Mouse (Mus musculus) forebrain, postnatal 0 days (tissue): Measurements from ENCODE around the gene Lancl1. TPM values are rescaled to one million over a fixed set of nuclear protein-coding genes. Genes with fewer than 3 reads are reported as not detected.

Source experiments
- ATAC-seq: fragments of 200-750 bp; cut with Nextera tagmentation; 2 replicates; pipeline ENCODE4 v1.8.0; 2017; ENCODE audit warnings: mild to moderate bottlenecking, moderate library complexity
- DNase-seq: peaks from one replicate; pipeline ENCODE4 v3.0.0-alpha.2; 2015
- H3K27ac ChIP-seq: fragments of 300-500 bp; sonication (generic); 2 replicates; pipeline ENCODE4 v1.5.1; 2014; ENCODE audit warnings: low read depth, mild to moderate bottlenecking, antibody characterized with exemption, low read length, moderate library complexity, mixed read lengths
- H3K27me3 ChIP-seq: fragments of 300-500 bp; sonication (generic); 2 replicates; pipeline ENCODE4 v1.6.1; 2014; ENCODE audit warnings: mild to moderate bottlenecking, low read length, mixed read lengths; ENCODE audit not compliant: insufficient read depth
- H3K36me3 ChIP-seq: fragments of 300-500 bp; sonication (generic); 2 replicates; pipeline ENCODE4 v1.6.1; 2014; ENCODE audit warnings: mild to moderate bottlenecking, moderate library complexity; ENCODE audit not compliant: insufficient read depth
- H3K4me1 ChIP-seq: fragments of 300-500 bp; sonication (generic); 2 replicates; pipeline ENCODE4 v1.6.1; 2014; ENCODE audit warnings: antibody characterized with exemption; ENCODE audit not compliant: insufficient read depth
- H3K4me2 ChIP-seq: fragments of 300-500 bp; sonication (generic); 2 replicates; pipeline ENCODE4 v1.6.1; 2014; ENCODE audit warnings: low read depth, mild to moderate bottlenecking, moderate library complexity
- H3K4me3 ChIP-seq: fragments of 300-500 bp; sonication (generic); 2 replicates; pipeline ENCODE4 v1.5.1; 2014; ENCODE audit warnings: low read depth, low read length, mixed read lengths
- H3K9ac ChIP-seq: fragments of 300-500 bp; sonication (generic); 2 replicates; pipeline ENCODE4 v1.6.1; 2014; ENCODE audit warnings: mild to moderate bottlenecking
- H3K9me3 ChIP-seq: fragments of 300-500 bp; sonication (generic); 2 replicates; pipeline ENCODE4 v1.6.1; 2016; ENCODE audit warnings: low read length
- CTCF ChIP-seq: sonication (generic); IDR thresholded peaks from 2 replicates; pipeline ENCODE4 v1.5.1; 2016; ENCODE audit warnings: antibody characterized with exemption, control low read depth, low read depth
- WGBS: fragments of 180-500 bp; shearing (Covaris S2); extraction: QIAGEN DNeasy Blood & Tissue Kit; methylation state at CpG from one replicate; pipeline ENCODE4 v1.1.7; 2014; 5-methylcytosine and 5-hydroxymethylcytosine counted together
- polyA plus RNA-seq: library from polyadenylated mRNA; unstranded; fragments of >200 nt; fragmentation: Nextera tagmentation; extraction: Ambion mirVana; gene quantifications from 2 replicates; pipeline ENCODE4 v1.2.1, GENCODE M21; 2015
- total RNA-seq: library from RNA; depleted of rRNA; stranded (reverse); fragments of >200 nt; gene quantifications from 2 replicates; pipeline ENCODE4 v1.2.3, GENCODE M21; 2014

The Lancl1 gene
- total and polyA plus RNA-seq, 2 experiments from 2014 or later, result 160 to 219 TPM

DNA sequence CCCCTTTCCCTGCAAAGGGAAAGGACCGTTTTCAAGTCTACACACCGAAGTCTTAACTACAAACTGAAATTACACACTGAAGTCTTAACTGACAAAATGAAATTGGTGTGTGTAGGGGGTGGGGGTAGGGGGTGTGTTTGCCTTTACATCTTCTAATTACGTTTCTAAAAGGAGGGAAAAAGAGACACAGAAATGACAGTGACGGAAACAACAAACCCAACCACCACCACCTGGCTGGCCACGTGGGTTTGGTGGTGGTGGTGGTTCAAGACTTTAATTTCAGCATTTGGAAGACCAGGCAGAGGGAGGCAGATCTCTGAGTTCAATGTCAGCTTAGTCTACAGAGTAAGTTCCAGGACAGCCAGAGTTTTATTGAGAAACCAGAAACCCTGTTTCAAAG, 411 bp upstream of the Lancl1 start:
- H3K9me3 ChIP-seq, result no peaks in the 10 kb centered on the region
- H3K4me2 ChIP-seq, result peak overlapping the region; percentile 73
- peak overlapping the region; percentile 95 for H3K4me3 ChIP-seq
- TF ChIP-seq CTCF, result no peak
- peaks cover 9% of the 10 kb centered on the region for H3K4me1 ChIP-seq
- 2% methylated on average over 5 of the region's 5 CpGs for WGBS
- DNase-seq (no peak), ATAC-seq (peak; percentile 14)
- H3K36me3 ChIP-seq, result peaks cover 13% of the 10 kb centered on the region
- peak overlapping the region; percentile 88 for H3K9ac ChIP-seq
- no peaks in the 10 kb centered on the region for H3K27me3 ChIP-seq
- no peak overlapping the region for H3K27ac ChIP-seq

DNA sequence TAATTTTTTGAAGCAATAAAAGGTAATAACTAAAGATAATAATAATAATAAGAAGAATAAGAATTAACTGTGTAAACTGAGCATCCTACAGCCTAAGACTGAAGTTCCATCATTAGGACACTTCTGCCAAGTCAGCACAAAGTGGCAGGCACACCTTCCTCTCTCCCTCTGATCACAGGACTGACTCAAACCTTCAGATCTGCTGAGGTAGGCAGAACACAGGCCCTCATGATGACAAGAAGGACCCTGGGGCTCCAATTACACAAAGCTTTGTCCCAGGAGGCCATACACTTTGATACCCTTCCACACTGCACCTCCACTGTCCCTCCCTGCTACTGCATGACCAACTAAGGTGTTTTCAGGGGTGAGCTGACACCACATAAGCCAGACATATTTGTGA, 1.5 kb downstream of the Lancl1 start:
- Histone ChIP-seq H3K4me3 (no peak overlapping the region), H3K27ac (no peak overlapping the region), H3K4me1 (peaks cover 9% of the 10 kb centered on the region), H3K9me3 (no peaks in the 10 kb centered on the region), H3K36me3 (peaks cover 32% of the 10 kb centered on the region), H3K27me3 (no peaks in the 10 kb centered on the region), H3K9ac (no peak overlapping the region), H3K4me2 (0 out of 2 replicates have a peak overlapping the region, but pooled peaks have one; percentile 73)
- TF ChIP-seq CTCF, result no peak
- DNase-seq (no peak), ATAC-seq (no peak)

DNA sequence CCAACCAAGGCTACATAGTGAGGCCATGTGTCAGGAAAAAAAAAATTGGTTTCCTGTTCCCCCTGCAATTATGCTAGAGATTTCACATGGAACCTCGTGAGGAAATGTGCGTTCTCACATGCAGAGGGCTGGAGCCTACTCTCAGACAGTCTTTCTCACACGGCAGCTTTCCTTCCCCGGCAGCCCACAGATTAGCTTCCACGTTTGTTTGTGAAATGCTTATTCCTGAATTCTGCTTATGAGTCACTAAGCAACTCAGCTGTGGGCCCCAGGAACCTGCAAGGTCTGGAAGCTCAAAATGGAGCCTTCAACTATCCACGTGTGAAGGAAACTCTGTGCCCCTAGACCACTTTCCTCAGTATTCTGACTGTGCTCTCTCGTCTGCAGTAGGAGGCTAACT, 5.4 kb downstream of the Lancl1 start:
- H3K4me2 ChIP-seq, result no peak overlapping the region
- no peaks in the 10 kb centered on the region for H3K9me3 ChIP-seq
- H3K36me3 ChIP-seq, result peaks cover 61% of the 10 kb centered on the region
- peaks cover 9% of the 10 kb centered on the region for H3K4me1 ChIP-seq
- TF ChIP-seq CTCF, result no peak
- no peak overlapping the region for H3K27ac ChIP-seq
- no peaks in the 10 kb centered on the region for H3K27me3 ChIP-seq
- no peak for ATAC-seq
- 91% methylated on average over 7 of the region's 7 CpGs for WGBS
- H3K4me3 ChIP-seq, result no peak overlapping the region
- DNase-seq, result no peak
- no peak overlapping the region for H3K9ac ChIP-seq

DNA sequence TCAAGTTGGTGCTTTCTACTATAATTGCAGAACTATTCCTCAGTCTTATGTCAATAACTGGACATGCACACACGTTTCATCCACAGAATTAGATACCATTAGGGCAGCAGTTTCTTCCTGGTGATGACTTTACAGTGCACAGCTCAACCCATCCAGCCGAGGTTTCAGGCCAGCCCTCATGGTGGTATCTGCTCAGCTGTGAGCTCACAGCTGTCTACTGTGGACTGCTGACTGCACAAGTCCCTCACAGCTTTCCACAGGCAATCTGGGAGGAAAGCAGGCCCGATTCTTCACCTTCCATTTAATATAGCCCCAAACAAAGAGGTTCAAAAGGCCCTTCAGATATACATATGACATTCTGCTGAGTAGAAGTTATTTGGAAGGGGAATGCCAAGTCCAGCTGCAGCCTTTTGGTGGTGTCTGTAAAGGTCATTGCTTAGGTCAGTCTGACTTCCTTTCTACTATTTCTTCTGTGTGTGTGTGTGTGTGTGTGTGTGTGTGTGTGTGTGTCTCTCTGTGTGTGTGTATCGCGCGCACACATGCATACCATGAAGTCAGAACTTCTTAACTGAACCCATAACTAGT, 11.7 kb downstream of the Lancl1 start:
- no peak overlapping the region for H3K4me2 ChIP-seq
- no peak for DNase-seq
- ATAC-seq, result no peak
- H3K27me3 ChIP-seq, result no peaks in the 10 kb centered on the region
- no peak overlapping the region for H3K27ac ChIP-seq
- no peaks in the 10 kb centered on the region for H3K9me3 ChIP-seq
- no peaks in the 10 kb centered on the region for H3K4me1 ChIP-seq
- no peak overlapping the region for H3K4me3 ChIP-seq
- H3K36me3 ChIP-seq, result peaks cover 59% of the 10 kb centered on the region
- no peak overlapping the region for H3K9ac ChIP-seq
- no peak for TF ChIP-seq CTCF
- WGBS, result 90% methylated on average over 6 of the region's 6 CpGs

DNA sequence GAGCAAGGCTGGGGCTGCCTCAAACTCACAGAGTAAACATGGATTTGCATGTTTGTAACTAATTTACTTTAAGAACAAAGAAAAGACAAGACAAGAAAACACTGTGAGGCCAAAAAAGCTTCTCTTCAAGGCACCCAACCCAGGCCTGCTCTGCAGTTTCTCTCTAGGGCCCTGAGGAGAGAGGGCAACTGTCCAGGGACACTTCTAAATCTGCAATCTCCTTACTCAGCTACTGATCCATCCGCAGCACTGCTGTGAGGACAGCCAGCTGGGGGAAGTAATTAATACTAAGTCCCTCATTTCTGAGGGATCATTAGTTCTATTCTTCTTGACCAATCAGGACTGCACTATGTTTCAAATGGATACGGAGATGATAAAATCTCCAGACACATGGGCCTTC, 12.5 kb downstream of the Lancl1 start:
- Histone ChIP-seq H3K4me1 (no peaks in the 10 kb centered on the region), H3K9ac (no peak overlapping the region), H3K4me2 (no peak overlapping the region), H3K27ac (no peak overlapping the region), H3K4me3 (no peak overlapping the region), H3K27me3 (no peaks in the 10 kb centered on the region), H3K9me3 (no peaks in the 10 kb centered on the region), H3K36me3 (peaks cover 51% of the 10 kb centered on the region)
- DNase-seq, result no peak
- no peak for TF ChIP-seq CTCF
- WGBS, result 32% methylated on average over 2 of the region's 2 CpGs
- ATAC-seq, result no peak

DNA sequence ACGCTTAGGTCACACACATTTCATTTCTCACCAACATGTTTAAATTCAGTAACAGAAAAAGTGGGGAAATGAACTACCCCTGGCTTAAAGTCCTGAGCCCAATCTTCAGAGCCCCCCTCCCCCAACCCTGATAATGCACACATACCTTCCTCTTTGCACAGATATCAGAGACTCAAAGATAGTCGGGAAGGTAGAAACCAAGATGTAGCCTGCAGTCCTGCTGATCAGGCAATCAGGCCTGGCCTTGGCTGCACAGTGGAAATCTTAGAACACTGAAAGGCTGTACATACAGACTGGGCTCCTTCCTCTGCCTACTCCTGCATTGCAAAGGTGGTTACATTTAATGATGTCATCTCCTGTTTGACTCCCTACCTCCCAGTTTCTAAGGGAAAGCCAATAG, 15.9 kb downstream of the Lancl1 start:
- Histone ChIP-seq H3K4me1 (no peaks in the 10 kb centered on the region), H3K27me3 (no peaks in the 10 kb centered on the region), H3K4me3 (no peak overlapping the region), H3K9ac (no peak overlapping the region), H3K36me3 (peaks cover 47% of the 10 kb centered on the region), H3K27ac (no peak overlapping the region), H3K4me2 (no peak overlapping the region), H3K9me3 (no peaks in the 10 kb centered on the region)
- WGBS, result 87% methylated on average over 2 of the region's 2 CpGs
- no peak for TF ChIP-seq CTCF
- no peak for ATAC-seq
- DNase-seq, result no peak

DNA sequence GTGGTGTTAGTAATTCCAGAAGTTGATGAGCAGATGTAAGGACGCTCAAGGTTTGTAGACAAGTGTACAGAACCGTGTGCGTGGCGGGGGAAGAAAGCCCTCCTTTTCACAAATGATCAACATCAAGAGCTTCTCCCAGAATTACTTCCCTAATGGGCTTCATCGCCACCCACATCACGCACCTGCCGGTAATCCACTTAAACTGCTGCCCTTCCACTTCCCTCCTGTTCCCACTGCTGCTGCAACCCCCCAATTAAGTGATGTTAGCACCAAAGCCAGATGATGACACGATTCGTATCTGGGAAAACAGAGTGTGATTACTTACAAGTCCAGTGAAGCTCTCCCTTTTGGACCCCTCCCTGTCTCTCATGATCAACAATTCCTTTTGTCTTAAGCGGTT, 16.6 kb downstream of the Lancl1 start:
- no peak for TF ChIP-seq CTCF
- 62% methylated on average over 10 of the region's 10 CpGs for whole genome bisulfite sequencing
- H3K36me3 ChIP-seq, result peaks cover 39% of the 10 kb centered on the region
- H3K27me3 ChIP-seq, result no peaks in the 10 kb centered on the region
- no peak overlapping the region for H3K9ac ChIP-seq
- no peak overlapping the region for H3K4me2 ChIP-seq
- H3K4me1 ChIP-seq, result no peaks in the 10 kb centered on the region
- no peak overlapping the region for H3K27ac ChIP-seq
- no peak for ATAC-seq
- DNase-seq, result no peak
- H3K4me3 ChIP-seq, result no peak overlapping the region
- no peaks in the 10 kb centered on the region for H3K9me3 ChIP-seq
